Mouse (Mus musculus) heart, adult 2 months (tissue): ENCODE data around the gene Mak. TPM values are rescaled to one million over a fixed set of nuclear protein-coding genes. Genes with fewer than 3 reads are reported as not detected.

ENCODE experiments used
- DNase-seq, 2 experiments: peaks; one replicate each; pipeline ENCODE4 v3.0.0; 2021
- H3K27ac ChIP-seq: fragments of 200-600 bp; 2 replicates; pipeline ENCODE4 v1.8.1; 2022
- H3K27me3 ChIP-seq: fragments of 200-500 bp; 2 replicates; pipeline ENCODE4 v1.6.1; 2012; ENCODE audit warnings: mild to moderate bottlenecking, low read length, inconsistent platforms, mixed read lengths; ENCODE audit not compliant: control insufficient read depth, insufficient read depth
- H3K36me3 ChIP-seq: fragments of 200-500 bp; 2 replicates; pipeline ENCODE4 v1.6.1; 2012; ENCODE audit warnings: low read length, inconsistent platforms; ENCODE audit not compliant: control insufficient read depth, insufficient read depth
- H3K4me1 ChIP-seq: fragments of 200-500 bp; 2 replicates; pipeline ENCODE4 v1.6.1; 2011; ENCODE audit warnings: low read length; ENCODE audit not compliant: control insufficient read depth, insufficient read depth
- H3K4me3 ChIP-seq: fragments of 200-600 bp; 2 replicates; pipeline ENCODE4 v1.8.1; 2022
- H3K79me2 ChIP-seq: fragments of 200-500 bp; replicated peaks from 2 replicates; pipeline ENCODE4 v1.6.1; 2012; ENCODE audit warnings: mild to moderate bottlenecking, inconsistent platforms, low read length, moderate library complexity, mixed read lengths; ENCODE audit not compliant: control insufficient read depth, insufficient read depth
- H3K9ac ChIP-seq: fragments of 200-500 bp; 2 replicates; pipeline ENCODE4 v1.6.1; 2012; ENCODE audit warnings: low read depth, mild to moderate bottlenecking, control low read depth, inconsistent platforms, low read length, mixed read lengths
- CTCF ChIP-seq: fragments of 200-600 bp; IDR thresholded peaks from 2 replicates; pipeline ENCODE4 v1.8.1; 2022; ENCODE audit warnings: antibody characterized with exemption, mild to moderate bottlenecking, moderate library complexity
- EP300 ChIP-seq: fragments of 200-500 bp; IDR thresholded peaks from 2 replicates; pipeline ENCODE4 v1.6.1; 2011; ENCODE audit warnings: low read depth, low read length, control low read depth; ENCODE audit not compliant: insufficient read depth
- POLR2A ChIP-seq: fragments of 200-500 bp; IDR thresholded peaks from 2 replicates; pipeline ENCODE4 v1.6.1; 2011; ENCODE audit warnings: mild to moderate bottlenecking, low read depth, low read length, control low read depth; ENCODE audit not compliant: insufficient read depth
- WGBS: fragments of 180-500 bp; shearing (Covaris S2); methylation state at CpG from one replicate; pipeline ENCODE4 v1.1.7; 2018; 5-methylcytosine and 5-hydroxymethylcytosine counted together
- intact Hi-C: fragments of 180-260 bp; cut with DNase I; formaldehyde crosslinking; loops from one replicate; pipeline ENCODE4 v1.15.1; 2025
- long read RNA-seq: library from polyadenylated mRNA; stranded (forward); transcript quantifications from one replicate; pipeline ENCODE4 v2.0.0, GENCODE M21; 2021
- polyA plus RNA-seq: library from polyadenylated mRNA; depleted of rRNA; stranded (reverse); fragments of >200 nt; gene quantifications from 2 replicates; pipeline ENCODE4 v1.2.3, GENCODE M21; 2012; rRNA removed
- total RNA-seq, 2 experiments: library from RNA; stranded (reverse); gene quantifications; 2 replicates each; pipeline ENCODE4 v1.2.3; 2021

Gene Mak
- total RNA-seq (not detected), polyA plus RNA-seq (0.25 TPM in 1 of 2 replicates, not detected in the other)
- long read RNA-seq: 0 reads

DNA sequence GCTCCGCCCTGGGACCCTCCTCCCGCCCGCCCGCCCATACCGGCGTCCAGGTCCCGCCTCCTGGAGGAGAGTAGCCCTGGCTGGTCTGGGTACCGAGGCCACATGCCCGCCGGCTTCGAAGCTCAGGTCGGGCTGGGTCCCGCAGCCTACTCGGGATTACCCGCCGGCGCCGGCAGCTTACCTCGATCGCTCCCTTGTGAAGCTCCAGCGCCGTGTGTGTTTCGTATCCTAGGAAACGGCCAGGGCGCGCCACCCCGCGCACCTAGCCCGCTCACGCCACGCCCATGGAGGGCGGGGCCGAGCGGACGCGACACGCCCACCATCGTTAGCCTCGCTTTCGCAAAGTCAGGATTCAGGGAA lies at the start of gene Mak:
Mak (minus strand) TSS at position 286 of the 360 bp plus-strand sequence.
- 2% methylated on average over 38 of the region's 40 CpGs for WGBS
- no peaks in the 10 kb centered on the region; the same call in 1 of the 2 replicates for H3K4me1 ChIP-seq
- intact Hi-C loops: no loop called here
- TF ChIP-seq POLR2A (no peak), EP300 (no peak), CTCF (no peak)
- peaks cover 3% of the 10 kb centered on the region for H3K27me3 ChIP-seq
- H3K79me2 ChIP-seq: no peaks in the 10 kb centered on the region
- no peak within 1 kb of the TSS for H3K9ac ChIP-seq
- no peaks in the 10 kb centered on the region for H3K36me3 ChIP-seq
- H3K27ac ChIP-seq: no peak within 1 kb of the TSS
- peak within 1 kb of the TSS; percentile 22; the same call in 1 of the 2 replicates for H3K4me3 ChIP-seq
- peak; percentile 28 to 34 for DNase-seq

DNA sequence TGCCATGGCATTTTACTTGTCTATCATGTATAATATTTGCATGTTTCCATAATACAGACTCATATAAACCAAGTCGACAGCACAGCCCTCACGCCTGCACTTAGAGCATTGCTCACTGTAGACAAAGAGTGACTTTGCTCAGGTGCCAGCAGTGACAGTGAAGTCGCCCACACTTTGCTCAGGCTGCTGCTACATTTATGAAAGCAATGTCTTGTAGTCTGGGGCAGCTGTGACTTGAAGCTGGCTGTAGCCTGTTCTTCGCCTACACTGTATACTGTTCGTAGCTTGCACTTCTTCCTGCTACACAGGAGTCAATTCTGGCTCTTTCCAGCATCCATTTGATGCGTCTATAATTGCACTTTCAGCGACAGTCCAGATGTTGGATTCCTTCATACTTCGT lies 49.6 kb upstream of the Mak start:
- Histone ChIP-seq H3K4me3 (no peak overlapping the region), H3K27me3 (no peaks in the 10 kb centered on the region; the same call in 1 of the 2 replicates), H3K79me2 (no peaks in the 10 kb centered on the region), H3K27ac (no peak overlapping the region), H3K9ac (no peak overlapping the region), H3K4me1 (no peaks in the 10 kb centered on the region), H3K36me3 (no peaks in the 10 kb centered on the region)
- intact Hi-C loops: no loop called here
- TF ChIP-seq CTCF (no peak), EP300 (no peak), POLR2A (no peak)
- 85% methylated on average over 8 of the region's 8 CpGs for WGBS
- no peak for DNase-seq

DNA sequence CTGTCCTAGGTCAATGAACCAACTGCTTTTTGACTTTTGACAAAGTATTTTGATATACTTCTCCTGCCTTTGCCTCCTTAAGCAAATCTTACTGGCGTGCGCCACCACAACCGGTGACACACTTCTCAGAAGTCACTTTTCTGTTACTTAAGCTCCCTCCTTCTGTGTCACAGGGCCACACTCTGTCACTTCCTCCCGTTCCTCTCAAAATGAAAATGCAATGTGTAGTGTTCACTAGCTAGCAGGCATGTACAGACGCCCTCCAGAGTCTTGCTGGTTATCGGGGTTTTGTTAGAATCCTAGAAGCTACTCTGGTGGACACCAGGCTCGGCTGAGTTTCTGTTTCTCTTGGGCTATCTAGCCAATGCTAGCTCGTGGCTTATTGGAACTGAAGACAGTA lies 48.8 kb upstream of the Mak start:
- Histone ChIP-seq H3K36me3 (no peaks in the 10 kb centered on the region), H3K27ac (no peak overlapping the region), H3K9ac (no peak overlapping the region), H3K4me1 (no peaks in the 10 kb centered on the region), H3K79me2 (no peaks in the 10 kb centered on the region), H3K27me3 (no peaks in the 10 kb centered on the region; the same call in 1 of the 2 replicates), H3K4me3 (no peak overlapping the region)
- WGBS: 71% methylated on average over 8 of the region's 8 CpGs
- intact Hi-C loops: no loop called here
- no peak for DNase-seq
- no peak for TF ChIP-seq EP300
- no peak for TF ChIP-seq POLR2A
- TF ChIP-seq CTCF: no peak

DNA sequence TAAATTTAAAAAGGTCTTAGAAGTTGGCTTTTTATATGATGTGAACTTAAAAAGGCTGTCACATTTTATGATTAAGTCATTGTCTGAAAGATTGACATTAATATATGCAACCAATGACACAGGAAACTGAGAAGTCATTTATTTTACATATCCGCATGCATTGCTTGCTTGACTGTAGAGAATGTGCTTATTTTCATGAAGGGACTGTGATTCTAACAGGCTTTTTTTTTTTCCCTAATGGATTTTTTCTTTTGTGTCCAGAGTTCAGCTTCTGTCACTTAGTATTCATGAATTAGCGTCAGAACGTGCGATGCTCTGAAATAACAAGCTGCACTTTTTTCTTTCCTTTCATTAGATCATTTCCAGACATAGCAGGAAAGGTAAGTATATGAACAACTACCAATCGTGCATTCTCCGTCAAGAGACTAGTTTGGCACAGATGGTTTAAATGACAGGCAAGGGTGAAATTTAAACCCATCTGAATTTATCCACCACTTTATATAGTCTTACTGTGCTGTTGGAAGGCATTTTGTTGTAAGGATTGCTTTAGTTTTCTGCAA lies 44.2 kb upstream of the Mak start:
- Histone ChIP-seq H3K79me2 (no peaks in the 10 kb centered on the region), H3K9ac (no peak overlapping the region), H3K27me3 (no peaks in the 10 kb centered on the region), H3K36me3 (no peaks in the 10 kb centered on the region), H3K4me1 (no peaks in the 10 kb centered on the region), H3K4me3 (no peak overlapping the region), H3K27ac (no peak overlapping the region)
- TF ChIP-seq CTCF: no peak
- TF ChIP-seq POLR2A: no peak
- no peak for TF ChIP-seq EP300
- 91% methylated on average over 6 of the region's 6 CpGs for WGBS
- DNase-seq: no peak
- intact Hi-C loops: no loop called here

DNA sequence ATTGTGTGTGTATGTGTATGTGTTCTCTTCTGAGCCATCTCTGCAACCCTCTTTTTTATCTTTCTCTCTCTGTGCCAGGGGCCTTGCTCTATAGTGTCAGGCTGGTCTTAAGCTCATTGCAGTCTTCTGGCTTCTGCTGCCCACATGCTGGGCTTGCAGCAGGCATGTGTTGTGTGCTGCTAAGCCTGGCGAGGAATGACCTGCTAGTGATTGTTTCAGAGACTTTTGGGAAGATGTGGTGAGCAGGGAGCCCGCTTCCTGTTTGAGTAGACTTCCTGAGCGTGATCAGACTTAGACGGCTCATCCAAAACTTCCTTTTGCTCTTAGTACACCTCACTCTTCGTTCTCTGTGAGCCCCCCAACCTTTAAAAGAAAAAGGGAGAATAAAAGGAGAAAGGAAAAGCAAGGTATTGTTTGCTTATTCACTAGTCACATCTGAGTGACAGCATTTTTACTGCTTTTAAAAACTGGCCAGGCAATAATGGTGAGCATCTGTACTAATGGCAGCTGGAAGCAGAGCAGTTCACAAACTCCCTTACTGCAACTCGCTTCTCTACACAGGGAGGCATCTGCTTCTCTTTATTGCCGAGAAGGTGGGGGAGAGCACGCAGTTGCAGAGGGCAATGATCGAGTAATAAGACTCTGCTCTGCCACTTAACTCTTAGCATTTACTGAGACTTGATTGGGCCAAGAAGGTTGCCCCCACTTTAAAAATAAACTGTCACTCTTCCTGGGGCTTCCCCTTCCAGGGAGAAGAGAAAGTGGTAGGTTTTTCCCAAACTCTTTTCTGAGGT lies 39.8 kb upstream of the Mak start:
- H3K9ac ChIP-seq: no peak overlapping the region
- no peaks in the 10 kb centered on the region for H3K79me2 ChIP-seq
- intact Hi-C loops: no loop called here
- no peaks in the 10 kb centered on the region for H3K36me3 ChIP-seq
- no peak overlapping the region for H3K27ac ChIP-seq
- H3K4me1 ChIP-seq: no peaks in the 10 kb centered on the region
- TF ChIP-seq EP300 (no peak), CTCF (no peak), POLR2A (no peak)
- 30% methylated on average over 9 of the region's 9 CpGs for WGBS
- no peak for DNase-seq
- H3K27me3 ChIP-seq: no peaks in the 10 kb centered on the region; the same call in 1 of the 2 replicates
- no peak overlapping the region for H3K4me3 ChIP-seq

DNA sequence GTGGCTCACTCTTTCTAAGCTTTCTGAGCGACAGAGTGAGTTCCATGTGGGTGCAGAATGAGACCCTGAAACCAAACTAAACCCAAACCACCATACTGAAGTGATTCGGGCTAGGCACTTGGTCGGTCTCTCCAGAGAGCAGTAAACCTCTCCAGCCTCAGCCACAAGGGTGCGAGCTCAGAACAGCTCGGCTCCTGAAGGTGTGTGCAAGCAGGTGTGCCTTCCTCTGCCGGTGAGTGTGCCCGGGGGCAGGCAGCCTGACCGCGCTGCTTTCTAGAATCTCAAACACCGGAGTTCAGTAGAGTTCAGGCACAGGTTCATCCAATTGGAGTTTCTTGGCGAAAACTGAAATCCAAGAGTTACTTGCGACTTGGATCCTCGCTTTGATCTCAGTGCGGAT lies 34.4 kb upstream of the Mak start, which contains the start of gene Sycp2l:
Sycp2l (plus strand) TSS at position 368 of the 400 bp plus-strand sequence.
- no peak for TF ChIP-seq CTCF
- no peak for TF ChIP-seq EP300
- no peak for TF ChIP-seq POLR2A
- no peaks in the 10 kb centered on the region for H3K79me2 ChIP-seq
- H3K27me3 ChIP-seq: peaks cover 5% of the 10 kb centered on the region; the same call in 1 of the 2 replicates
- no peak within 1 kb of the TSS for H3K27ac ChIP-seq
- DNase-seq: no peak
- no peak within 1 kb of the TSS for H3K9ac ChIP-seq
- H3K4me3 ChIP-seq: no peak within 1 kb of the TSS
- H3K36me3 ChIP-seq: no peaks in the 10 kb centered on the region
- no peaks in the 10 kb centered on the region for H3K4me1 ChIP-seq
- intact Hi-C loops: no loop called here
- WGBS: 39% methylated on average over 14 of the region's 14 CpGs
